Mouse (Mus musculus): ENCODE results near the gene BC035947.
A peak's percentile ranks its signal among the peaks of the same experiment; 100 is the strongest.
"Not testable (repeated sequence)": the region's sequence is repeated elsewhere in the genome, so short reads cannot be mapped to it uniquely, and the experiment has no call there.

The BC035947 gene

DNA sequence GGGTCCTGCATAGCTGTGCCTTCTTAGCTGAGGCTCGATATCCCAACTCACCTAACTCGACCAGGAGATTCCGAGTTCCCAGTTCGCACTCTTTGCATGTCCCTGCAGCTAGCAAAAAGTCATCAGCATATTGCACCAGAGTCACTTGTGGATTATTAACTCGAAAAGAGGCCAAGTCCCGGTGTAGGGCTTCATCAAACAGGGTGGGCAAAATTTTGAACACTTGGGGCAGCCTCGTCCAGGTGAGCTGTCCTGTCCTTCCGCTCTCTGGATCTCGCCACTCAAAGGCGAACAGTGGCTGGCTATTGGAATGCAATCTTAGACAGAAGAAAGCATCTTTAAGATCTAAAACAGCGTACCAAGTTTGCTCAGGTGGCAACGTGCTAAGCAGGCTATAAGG is 10.1 kb downstream of the BC035947 start:
- DNase-seq (ENCODE audit: low read depth): not testable (repeated sequence)

DNA sequence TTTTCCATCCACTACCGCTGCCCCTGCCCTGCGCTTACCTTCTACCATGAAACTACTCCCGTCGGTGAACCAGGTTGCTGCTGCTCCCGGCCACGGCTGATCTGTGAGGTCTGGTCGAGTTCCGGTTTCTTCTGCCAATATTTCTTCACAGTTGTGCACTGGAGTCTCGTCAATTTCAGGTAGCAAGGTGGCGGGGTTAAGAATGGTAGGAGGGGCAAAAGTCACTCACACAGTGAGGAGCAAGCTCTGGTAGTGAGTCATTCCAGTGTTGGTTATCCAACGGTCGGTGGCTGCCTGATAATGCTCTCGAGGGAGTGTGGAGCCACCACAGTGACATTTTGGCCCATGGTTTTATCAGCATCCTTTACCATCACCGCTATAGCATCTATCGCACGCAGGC is 10.9 kb downstream of the BC035947 start:
- no peak for DNase-seq (ENCODE audit: low read depth)

DNA sequence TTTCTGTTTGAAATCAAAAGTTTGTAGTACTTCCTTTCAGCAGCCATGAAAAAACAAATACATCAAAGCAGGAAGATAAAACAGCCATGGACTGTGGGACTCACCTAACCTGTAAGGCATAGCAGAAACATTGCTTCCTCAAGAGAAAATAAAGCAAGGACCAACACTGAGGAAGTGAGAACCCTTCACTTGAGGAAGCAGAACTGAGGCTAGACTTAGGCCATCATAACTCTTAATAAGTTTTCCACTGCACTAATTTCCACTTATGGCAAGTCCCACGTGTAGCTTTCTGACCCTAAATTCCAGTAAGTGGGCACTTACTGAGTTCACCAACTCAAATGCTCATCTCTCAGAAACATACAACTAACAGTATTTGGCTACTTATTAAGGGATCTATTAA is 21.8 kb downstream of the BC035947 start:
- DNase-seq (ENCODE audit: low read depth): no peak

DNA sequence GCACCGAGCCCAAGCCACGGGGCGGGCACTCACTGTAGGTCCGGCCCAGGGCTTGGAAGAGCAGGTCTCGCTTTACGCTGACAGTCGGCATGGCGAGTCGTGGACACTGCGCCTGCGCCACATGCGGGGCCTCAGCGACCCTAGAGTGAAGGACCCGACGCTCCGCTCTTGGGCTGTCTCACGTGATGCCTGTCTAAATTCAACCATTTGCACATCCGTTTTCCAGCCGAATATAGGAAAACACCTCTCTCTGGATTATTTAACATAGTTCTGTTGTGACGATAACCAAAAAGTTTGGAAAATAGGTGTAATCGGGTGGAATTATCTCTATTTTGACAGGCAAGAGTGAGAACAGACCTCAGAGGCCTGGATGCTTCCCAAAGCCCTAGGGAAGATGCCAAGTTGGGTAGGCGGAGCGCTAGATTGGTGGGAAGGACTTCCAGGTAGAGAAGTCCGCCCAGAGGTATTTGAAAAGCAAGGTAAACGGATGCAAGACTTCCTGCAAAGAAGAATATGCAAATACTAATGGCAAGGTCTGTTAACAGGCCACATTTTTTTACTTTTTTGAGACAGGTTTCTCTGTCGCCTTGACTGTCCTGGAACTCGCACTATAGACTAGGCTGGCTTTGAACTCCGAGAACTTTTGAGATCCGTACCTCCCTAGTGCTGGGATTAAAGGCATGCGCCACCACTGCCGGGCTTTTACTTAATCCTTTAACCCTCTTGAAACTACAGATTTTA is 23.0 kb downstream of the BC035947 start, which contains the start of gene Farsb:
Gene Farsb (minus strand): TSS at position 146 of the 741 bp plus-strand sequence.
- peak; percentile 95 for DNase-seq (ENCODE audit: low read depth)

- no peak for DNase-seq (ENCODE audit: low read depth)
These were observed 23.6 kb downstream of the BC035947 start for GRCm38 (mm10) chr1:78488427-78488751.

GRCm38 (mm10) chr1:78484361-78484760 is 27.6 kb downstream of the BC035947 start:
- no peak for DNase-seq (ENCODE audit: low read depth)

GRCm38 (mm10) chr1:78483430-78483829 is 28.5 kb downstream of the BC035947 start:
- DNase-seq (ENCODE audit: low read depth): no peak

GRCm38 (mm10) chr1:78472441-78472840 is 39.5 kb downstream of the BC035947 start:
- no peak for DNase-seq (ENCODE audit: low read depth)

DNA sequence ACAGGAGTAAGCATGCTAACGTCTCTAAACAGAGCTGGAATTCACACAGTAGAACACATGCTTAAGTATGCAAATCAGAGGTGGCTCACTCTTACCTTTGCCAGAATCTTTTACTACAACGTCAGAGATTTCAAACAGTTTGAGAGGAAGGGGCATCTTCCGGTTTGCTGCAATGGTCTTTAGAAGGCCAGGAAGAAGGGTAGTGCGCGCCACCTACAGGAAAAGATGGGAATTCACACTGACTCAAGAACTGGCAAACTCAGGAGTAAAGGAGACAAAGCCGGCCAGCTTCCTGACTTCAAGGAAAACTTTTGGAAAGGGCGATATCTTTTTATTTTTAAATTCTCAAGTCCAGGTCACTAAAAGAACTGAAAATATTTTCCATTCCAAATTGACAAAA is 57.3 kb downstream of the BC035947 start:
- peak; percentile 34 for DNase-seq (ENCODE audit: low read depth)

DNA sequence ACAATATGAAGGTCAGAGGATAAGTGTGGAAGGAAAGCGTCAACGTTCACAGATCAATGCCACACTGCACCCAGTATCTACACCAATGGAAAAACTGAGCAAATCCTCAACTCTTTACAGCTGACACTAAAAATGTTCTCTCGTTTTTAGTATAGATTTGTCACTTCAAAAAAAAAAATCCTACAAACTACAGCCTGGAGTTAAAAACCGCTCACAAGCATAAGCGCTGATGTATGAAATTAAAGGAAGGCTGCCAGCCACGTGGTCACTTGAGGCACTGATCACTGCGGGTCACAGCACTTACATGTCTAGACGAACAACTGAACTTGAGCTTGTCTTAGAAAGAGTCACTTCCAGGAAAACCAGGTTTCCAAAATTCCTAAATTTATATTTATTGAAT is 58.1 kb downstream of the BC035947 start:
- DNase-seq (ENCODE audit: low read depth): no peak

- DNase-seq (ENCODE audit: low read depth): no peak
These were observed 59.4 kb downstream of the BC035947 start for GRCm38 (mm10) chr1:78452544-78452943.

DNA sequence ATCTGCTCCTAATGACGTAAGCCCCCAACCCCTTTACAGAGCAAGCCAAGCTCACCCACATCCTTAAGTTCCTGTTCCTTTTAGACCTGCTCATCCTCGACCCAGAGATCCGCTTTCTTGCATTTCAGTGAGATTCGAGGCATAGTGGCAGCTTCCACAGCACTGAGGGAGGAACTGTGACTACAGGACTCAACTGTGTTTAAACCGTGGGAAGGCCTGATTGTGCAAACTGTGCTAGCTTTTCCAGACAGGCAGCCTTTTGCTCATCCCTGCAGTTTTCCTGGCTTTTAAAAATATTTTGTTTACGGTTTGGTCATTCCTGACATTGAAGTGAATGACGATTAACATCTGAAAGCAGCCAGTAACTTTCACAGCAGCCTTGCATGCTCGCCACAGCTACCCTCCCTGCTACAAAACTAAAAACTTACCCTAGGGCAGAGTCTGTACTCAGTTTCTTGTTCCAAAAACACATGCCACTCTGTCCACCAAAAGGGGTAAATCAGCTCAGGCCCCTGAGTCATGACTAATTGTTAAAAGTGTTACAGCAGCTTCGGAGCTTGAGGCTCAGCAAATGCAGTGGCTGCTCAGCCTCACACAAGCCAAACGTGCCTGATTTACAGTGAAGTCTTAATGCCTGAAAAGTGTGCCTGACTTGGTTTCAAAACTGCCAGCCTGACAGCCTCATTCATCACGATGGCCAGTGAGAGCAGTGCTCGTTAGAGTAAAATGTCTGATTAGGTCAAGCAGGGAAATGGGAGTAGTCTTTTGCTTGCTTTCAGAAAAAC is 60.7 kb downstream of the BC035947 start:
- no peak for DNase-seq (ENCODE audit: low read depth)

GRCm38 (mm10) chr1:78448091-78448490 is 63.9 kb downstream of the BC035947 start:
- DNase-seq (ENCODE audit: low read depth): no peak

Measured in naive thymus-derived CD4-positive, alpha-beta T cell, adult 2 months (primary cell).